Mouse (Mus musculus) intestine, postnatal 0 days (tissue): ENCODE measurements around the gene Lrrc8e. TPM values are rescaled to one million over a fixed set of nuclear protein-coding genes. Genes with fewer than 3 reads are reported as not detected.

ENCODE experiments used
- ATAC-seq: fragments of 200-750 bp; cut with Nextera tagmentation; 2 replicates; pipeline ENCODE4 v1.8.0; 2017; ENCODE audit warnings: mild to moderate bottlenecking, moderate TSS enrichment, moderate library complexity
- H3K27ac ChIP-seq: fragments of 300-500 bp; sonication (generic); 2 replicates; pipeline ENCODE4 v1.5.1; 2014; ENCODE audit warnings: mild to moderate bottlenecking, low read depth, low read length, moderate library complexity
- H3K27me3 ChIP-seq: fragments of 300-500 bp; sonication (generic); replicated peaks from 2 replicates; pipeline ENCODE4 v1.6.1; 2014; ENCODE audit warnings: low read length, mixed read lengths; ENCODE audit not compliant: control insufficient read depth, insufficient read depth
- H3K36me3 ChIP-seq: fragments of 300-500 bp; sonication (generic); 2 replicates; pipeline ENCODE4 v1.6.1; 2014; ENCODE audit warnings: mild to moderate bottlenecking, moderate library complexity; ENCODE audit not compliant: control insufficient read depth, insufficient read depth
- H3K4me1 ChIP-seq: fragments of 300-500 bp; sonication (generic); replicated peaks from 2 replicates; pipeline ENCODE4 v1.6.1; 2014; ENCODE audit warnings: antibody characterized with exemption, low read length, mixed read lengths; ENCODE audit not compliant: control insufficient read depth, insufficient read depth
- H3K4me2 ChIP-seq: fragments of 300-500 bp; sonication (generic); replicated peaks from 2 replicates; pipeline ENCODE4 v1.6.1; 2014; ENCODE audit warnings: low read depth, mild to moderate bottlenecking, moderate library complexity
- H3K4me3 ChIP-seq: fragments of 300-500 bp; sonication (generic); 2 replicates; pipeline ENCODE4 v1.5.1; 2014; ENCODE audit warnings: low read depth, low read length
- H3K9ac ChIP-seq: fragments of 300-500 bp; sonication (generic); 2 replicates; pipeline ENCODE4 v1.6.1; 2014; ENCODE audit warnings: mild to moderate bottlenecking, low read depth, low read length
- H3K9me3 ChIP-seq: fragments of 300-500 bp; sonication (generic); 2 replicates; pipeline ENCODE4 v1.6.1; 2016; ENCODE audit warnings: mixed run types; ENCODE audit not compliant: control insufficient read depth
- CTCF ChIP-seq: sonication (generic); IDR thresholded peaks from 2 replicates; pipeline ENCODE4 v1.5.1; 2016; ENCODE audit warnings: low read depth, mild to moderate bottlenecking, control low read depth, antibody characterized with exemption, moderate library complexity
- WGBS: fragments of 180-500 bp; shearing (Covaris S2); extraction: QIAGEN DNeasy Blood & Tissue Kit; methylation state at CpG from one replicate; pipeline ENCODE4 v1.1.7; 2014; 5-methylcytosine and 5-hydroxymethylcytosine counted together
- polyA plus RNA-seq: library from polyadenylated mRNA; unstranded; fragments of >200 nt; fragmentation: Nextera tagmentation; extraction: Ambion mirVana; gene quantifications from 2 replicates; pipeline ENCODE4 v1.2.1, GENCODE M21; 2015

The Lrrc8e gene
- 2.8 and 3.3 TPM in 2 replicates for polyA plus RNA-seq

GRCm38 (mm10) chr8:4226739-4227347, at the start of gene Lrrc8e:
TSS of gene Lrrc8e (plus strand) at chr8:4226827.
- WGBS, result 6% methylated on average over 33 of the region's 33 CpGs
- Histone ChIP-seq H3K4me3 (peak within 1 kb of the TSS; percentile 33), H3K36me3 (no peaks in the 10 kb centered on the region), H3K27me3 (no peaks in the 10 kb centered on the region), H3K27ac (no peak within 1 kb of the TSS), H3K4me2 (peak within 1 kb of the TSS; percentile 77), H3K9ac (0 out of 2 replicates have a peak within 1 kb of the TSS, but pooled peaks have one; percentile 34), H3K9me3 (no peaks in the 10 kb centered on the region), H3K4me1 (no peaks in the 10 kb centered on the region; the same call in 1 of the 2 replicates)
- peak; percentile 69 for ATAC-seq
- TF ChIP-seq CTCF, result no peak

- no peak overlapping the region for H3K4me2 ChIP-seq
- H3K36me3 ChIP-seq, result peaks cover 21% of the 10 kb centered on the region; the same call in 1 of the 2 replicates
- H3K4me3 ChIP-seq, result no peak overlapping the region
- H3K27ac ChIP-seq, result no peak overlapping the region
- no peaks in the 10 kb centered on the region for H3K9me3 ChIP-seq
- TF ChIP-seq CTCF, result no peak
- 90% methylated on average over 8 of the region's 8 CpGs for WGBS
- no peak for ATAC-seq
- H3K4me1 ChIP-seq, result no peaks in the 10 kb centered on the region
- no peaks in the 10 kb centered on the region for H3K27me3 ChIP-seq
- H3K9ac ChIP-seq, result no peak overlapping the region
These were observed 43.2 kb upstream of the Lrrc8e start for GRCm38 (mm10) chr8:4183409-4183808.

GRCm38 (mm10) chr8:4186151-4186550, 40.5 kb upstream of the Lrrc8e start:
- no peak overlapping the region for H3K4me2 ChIP-seq
- H3K36me3 ChIP-seq, result peaks cover 26% of the 10 kb centered on the region; the same call in 1 of the 2 replicates
- H3K4me1 ChIP-seq, result no peaks in the 10 kb centered on the region
- no peak overlapping the region for H3K4me3 ChIP-seq
- no peak for TF ChIP-seq CTCF
- no peak overlapping the region for H3K9ac ChIP-seq
- H3K27ac ChIP-seq, result no peak overlapping the region
- no peak for ATAC-seq
- 77% methylated on average over 2 of the region's 2 CpGs for WGBS
- no peaks in the 10 kb centered on the region for H3K9me3 ChIP-seq
- no peaks in the 10 kb centered on the region for H3K27me3 ChIP-seq

GRCm38 (mm10) chr8:4188605-4189004, 38.0 kb upstream of the Lrrc8e start:
- no peak overlapping the region for H3K4me3 ChIP-seq
- H3K36me3 ChIP-seq, result peaks cover 28% of the 10 kb centered on the region; the same call in 1 of the 2 replicates
- no peaks in the 10 kb centered on the region for H3K4me1 ChIP-seq
- no peaks in the 10 kb centered on the region for H3K27me3 ChIP-seq
- no peaks in the 10 kb centered on the region for H3K9me3 ChIP-seq
- no peak overlapping the region for H3K9ac ChIP-seq
- H3K4me2 ChIP-seq, result no peak overlapping the region
- H3K27ac ChIP-seq, result no peak overlapping the region
- ATAC-seq, result no peak
- no peak for TF ChIP-seq CTCF

- no peak for TF ChIP-seq CTCF
- WGBS, result 39% methylated on average over 3 of the region's 3 CpGs
- H3K4me3 ChIP-seq, result no peak overlapping the region
- no peak overlapping the region for H3K4me2 ChIP-seq
- H3K27ac ChIP-seq, result no peak overlapping the region
- no peaks in the 10 kb centered on the region for H3K27me3 ChIP-seq
- ATAC-seq, result no peak
- no peak overlapping the region for H3K9ac ChIP-seq
- no peaks in the 10 kb centered on the region for H3K4me1 ChIP-seq
- H3K9me3 ChIP-seq, result no peaks in the 10 kb centered on the region
- H3K36me3 ChIP-seq, result peaks cover 28% of the 10 kb centered on the region; the same call in 1 of the 2 replicates
These were observed 37.5 kb upstream of the Lrrc8e start for GRCm38 (mm10) chr8:4189031-4189722.

- ATAC-seq, result no peak
- 76% methylated on average over 5 of the region's 5 CpGs for WGBS
- H3K36me3 ChIP-seq, result peaks cover 14% of the 10 kb centered on the region; the same call in 1 of the 2 replicates
- H3K4me2 ChIP-seq, result no peak overlapping the region
- no peaks in the 10 kb centered on the region for H3K4me1 ChIP-seq
- H3K9me3 ChIP-seq, result no peaks in the 10 kb centered on the region
- no peak overlapping the region for H3K9ac ChIP-seq
- H3K27me3 ChIP-seq, result no peaks in the 10 kb centered on the region
- no peak overlapping the region for H3K4me3 ChIP-seq
- TF ChIP-seq CTCF, result no peak
- no peak overlapping the region for H3K27ac ChIP-seq
These were observed 34.3 kb upstream of the Lrrc8e start for GRCm38 (mm10) chr8:4192305-4192704.
